Mouse (Mus musculus): Measurements from ENCODE around the gene Cntnap5c. TPM values are rescaled to one million over a fixed set of nuclear protein-coding genes. Genes with fewer than 3 reads are reported as not detected.
A peak's percentile ranks its signal among the peaks of the same experiment; 100 is the strongest.
"Not testable (repeated sequence)": the region's sequence is repeated elsewhere in the genome, so short reads cannot be mapped to it uniquely, and the experiment has no call there.

Cntnap5c gene
- total RNA-seq (2021) = 10 to 100 TPM; 17.8 to 23.5 TPM
- long read RNA-seq, partial matches to known transcripts = 0 of 1 reads
- long read RNA-seq, other reads (novel, unspliced or antisense) = 1 of 1 reads

DNA sequence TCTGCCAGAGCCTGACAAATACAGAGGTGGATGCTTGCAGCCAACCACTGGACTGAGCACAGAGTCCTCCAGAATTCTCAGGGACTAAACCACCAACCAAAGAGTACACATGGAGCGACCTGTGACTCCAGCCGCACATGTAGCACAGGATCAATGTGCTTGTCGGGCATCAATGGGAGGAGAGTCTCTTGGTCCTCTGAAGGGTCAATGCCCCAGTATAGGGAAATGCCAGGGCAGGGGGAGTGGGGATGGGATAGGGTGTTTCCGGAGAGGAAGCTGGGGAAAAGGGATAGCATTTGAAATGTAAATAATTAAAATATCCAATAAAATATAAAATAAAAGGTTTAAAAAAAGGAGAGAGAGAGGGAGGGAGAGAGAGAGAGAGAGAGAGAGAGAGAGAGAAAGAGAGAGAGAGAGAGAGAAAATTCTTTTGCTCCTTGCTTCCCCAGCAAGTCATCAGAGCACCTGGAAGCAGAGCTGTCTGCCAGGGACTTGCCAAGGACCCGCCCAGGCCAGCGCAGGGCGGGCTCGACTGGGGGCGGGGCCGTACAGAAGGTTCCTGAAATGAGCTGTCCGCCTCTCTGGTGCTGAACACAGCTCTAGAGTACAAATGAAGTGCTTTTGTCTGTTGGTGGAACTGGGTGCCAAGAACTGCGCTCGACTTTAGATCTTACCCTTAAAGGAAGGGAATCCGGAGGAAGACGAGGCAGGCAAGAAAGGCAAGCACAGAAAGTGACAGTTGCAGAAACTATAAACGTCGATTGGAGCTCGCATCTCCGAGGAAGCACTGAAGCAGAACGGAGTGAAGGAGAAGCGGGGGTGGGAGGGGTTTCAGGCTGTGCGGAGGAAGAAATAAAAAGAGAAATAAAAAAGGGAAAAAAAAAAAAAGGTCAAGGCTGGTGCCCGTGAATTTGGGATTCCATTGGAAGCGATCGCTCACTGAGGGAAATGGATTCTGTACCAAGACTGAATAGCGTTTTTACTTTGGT is at the start of gene Cntnap5c:
Gene Cntnap5c (plus strand): TSS at position 949 of the 989 bp plus-strand sequence.
- peak; percentile 36 to 62 for DNase-seq (ENCODE audit: low spot score in 2 of 2)

DNA sequence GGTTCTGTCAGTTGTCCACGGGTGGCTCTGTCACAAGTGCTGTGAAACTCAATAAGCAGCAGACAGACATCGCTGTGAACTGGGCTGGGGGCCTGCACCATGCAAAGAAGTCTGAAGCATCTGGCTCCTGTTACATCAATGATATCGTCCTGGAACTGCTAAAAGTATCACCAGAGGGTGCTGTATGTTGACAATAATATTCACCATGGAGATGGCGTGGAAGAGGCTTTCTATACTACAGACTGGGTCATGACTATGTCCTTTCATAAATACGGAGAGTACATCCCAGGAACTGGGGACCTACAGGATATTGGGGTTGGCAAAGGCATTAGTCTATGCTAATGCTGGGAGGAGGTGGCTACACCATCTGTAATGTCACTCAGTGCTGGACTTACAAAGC is 27.3 kb upstream of the Cntnap5c start, which contains the start of gene Gm21834:
Gene Gm21834 (minus strand): TSS at position 101 of the 400 bp plus-strand sequence.
- no peak for DNase-seq (ENCODE audit: low spot score in 2 of 2)

DNA sequence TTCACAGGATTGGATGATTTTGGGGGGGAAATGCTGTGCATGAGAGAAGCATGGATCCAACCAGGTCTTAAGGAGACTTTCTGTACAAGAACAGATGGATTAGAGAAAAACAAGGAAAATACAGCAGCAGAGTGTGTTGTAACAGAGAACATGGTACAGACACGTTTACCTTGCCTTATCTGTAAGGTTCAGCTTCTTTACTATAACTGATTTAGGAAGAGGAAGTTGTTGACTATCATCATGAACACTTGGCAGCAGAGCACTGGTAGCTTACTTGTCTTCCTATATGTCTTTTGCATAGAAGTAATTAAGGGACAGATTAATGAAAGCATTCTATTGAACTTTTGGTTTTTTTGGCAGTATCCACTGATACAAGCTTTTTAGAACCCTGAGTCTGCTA is 11.3 kb upstream of the Cntnap5c start:
- DNase-seq (ENCODE audit: low spot score in 2 of 2) = no peak

GRCm38 (mm10) chr17:57767306-57767705 is 2.1 kb upstream of the Cntnap5c start:
- DNase-seq (ENCODE audit: low spot score in 2 of 2) = peak in 1 of 2 experiments; percentile 16

DNA sequence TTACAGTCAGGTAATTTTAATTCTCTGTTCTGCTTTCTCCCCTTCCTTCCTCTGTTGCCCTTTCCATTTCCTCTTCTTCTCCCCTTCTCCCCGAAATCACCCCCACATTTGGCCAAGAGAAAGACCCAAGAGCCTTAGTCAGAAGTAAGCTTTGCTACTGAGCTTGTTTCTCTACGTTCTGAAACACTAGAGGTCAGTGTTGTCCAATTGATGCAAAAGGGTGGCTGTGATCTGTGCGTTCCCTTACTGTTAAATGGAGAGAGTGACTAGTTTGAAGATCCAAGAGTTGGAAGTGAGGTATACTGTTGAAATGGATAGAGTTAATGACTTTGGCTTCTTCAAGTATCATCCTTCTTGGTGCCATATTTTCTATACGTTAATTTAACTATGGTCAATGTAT is 1.5 kb downstream of the Cntnap5c start:
- peak; percentile 32 to 76 for DNase-seq (ENCODE audit: low spot score in 2 of 2)

- no peak for DNase-seq (ENCODE audit: low spot score in 2 of 2)
These were observed 18.9 kb downstream of the Cntnap5c start for GRCm38 (mm10) chr17:57788161-57788799.

DNA sequence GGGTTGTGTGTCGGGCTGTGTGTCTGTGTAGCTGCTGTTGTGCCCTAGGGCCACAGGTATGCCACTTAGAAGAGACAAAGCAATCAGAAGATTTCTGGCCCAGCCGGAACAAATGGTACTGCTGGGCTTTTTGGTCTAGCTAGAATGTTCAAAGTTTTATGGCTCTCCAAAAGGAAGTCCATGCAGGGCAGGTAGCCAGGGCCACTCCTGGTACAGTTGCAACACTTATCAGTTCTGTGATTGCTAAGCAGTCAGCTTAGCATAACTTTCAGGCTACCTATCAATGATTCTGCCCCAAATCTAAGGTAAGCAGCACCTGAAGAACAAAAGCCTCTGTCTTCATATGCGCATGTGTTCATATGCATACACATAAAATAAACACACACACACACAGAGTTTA is 26.0 kb downstream of the Cntnap5c start:
- DNase-seq (ENCODE audit: low spot score in 2 of 2) = no peak

GRCm38 (mm10) chr17:57796668-57797311 is 27.4 kb downstream of the Cntnap5c start:
- DNase-seq (ENCODE audit: low spot score in 2 of 2) = no peak

DNA sequence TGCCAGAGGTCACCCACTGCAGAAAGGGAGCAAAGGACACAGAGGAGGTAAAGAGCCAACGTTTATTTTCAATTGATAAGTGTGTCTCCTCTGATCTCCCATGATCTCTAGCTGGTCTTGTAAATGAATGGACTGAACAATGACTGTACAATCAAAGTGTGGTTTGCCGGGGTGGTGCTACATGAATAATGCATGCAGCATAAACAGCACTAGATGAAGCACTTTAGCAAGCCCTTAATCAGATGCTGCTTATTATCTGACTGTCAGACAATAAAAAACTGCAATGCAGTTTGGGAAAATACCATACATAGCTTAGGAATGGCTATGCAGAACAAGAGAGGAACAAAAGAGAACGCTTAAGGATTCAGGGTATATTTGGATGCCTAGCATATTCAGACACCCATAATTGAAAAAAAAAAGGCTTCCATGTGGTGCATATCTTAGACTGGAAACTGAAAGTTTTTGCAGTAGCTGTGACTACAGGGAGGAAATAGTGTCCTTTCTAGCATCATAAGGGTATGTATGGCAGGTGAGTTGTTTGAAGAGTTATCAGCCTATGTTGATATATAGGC is 30.1 kb downstream of the Cntnap5c start:
- DNase-seq (ENCODE audit: low spot score in 2 of 2) = peak in 1 of 2 experiments; percentile 2

DNA sequence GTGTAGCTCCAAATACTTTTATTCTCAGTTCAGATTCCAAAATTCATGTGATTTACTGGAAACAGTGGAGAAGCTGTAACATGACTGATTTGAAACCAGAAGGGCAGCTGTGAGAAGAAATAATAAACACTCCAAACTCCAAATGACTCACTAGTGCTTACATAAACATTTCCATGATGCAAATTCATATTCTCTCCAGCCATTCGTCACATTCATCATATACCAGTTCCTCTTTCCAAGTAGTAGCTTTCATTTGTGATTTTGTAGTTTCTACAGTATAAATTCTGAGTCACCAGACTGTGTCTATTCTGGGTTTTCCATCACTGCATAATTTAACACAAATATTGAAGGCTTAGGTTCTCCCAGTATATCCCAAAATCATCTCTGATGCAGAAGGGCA is 31.8 kb downstream of the Cntnap5c start:
- peak in 1 of 2 experiments; percentile 2 for DNase-seq (ENCODE audit: low spot score in 2 of 2)

DNA sequence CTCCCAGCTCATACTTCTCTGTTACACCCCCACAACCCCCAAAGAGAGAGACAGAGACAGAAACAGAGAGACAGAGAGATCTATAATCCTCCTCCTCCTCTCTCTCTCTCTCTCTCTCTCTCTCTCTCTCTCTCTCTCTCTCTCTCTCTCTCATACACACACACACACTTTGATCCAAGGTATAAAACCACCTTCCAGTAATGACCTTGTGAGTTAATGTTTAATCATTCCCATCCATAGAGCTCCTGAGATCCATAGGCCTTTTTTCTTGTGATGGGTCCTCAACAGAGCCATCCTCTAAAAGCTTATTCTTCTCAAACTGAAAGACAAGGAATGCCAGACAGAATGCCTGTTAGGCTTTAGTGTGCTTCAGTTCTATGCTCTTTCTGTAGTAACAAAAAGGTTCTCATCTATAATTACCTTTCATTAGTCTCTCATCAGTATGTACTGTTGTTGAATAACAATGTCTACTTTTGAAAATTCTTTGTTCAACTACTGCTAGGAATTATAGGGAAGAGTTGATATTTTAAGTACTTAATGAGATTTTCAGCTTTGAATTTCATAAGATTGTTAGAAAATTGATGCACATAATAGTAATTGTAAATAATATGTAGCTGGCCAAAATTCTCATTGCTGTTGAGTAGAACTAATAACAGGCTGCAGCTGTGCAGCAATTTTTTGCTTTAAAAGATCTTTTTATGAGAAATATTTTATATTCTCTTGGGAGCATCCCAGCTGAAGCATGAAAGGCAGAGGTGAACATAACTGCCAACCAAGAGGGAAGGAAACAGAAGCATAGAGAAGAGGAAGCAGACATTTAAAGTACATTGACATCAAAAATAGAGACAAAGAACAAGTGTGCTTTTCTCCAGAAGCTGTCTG is 68.0 kb downstream of the Cntnap5c start:
- DNase-seq (ENCODE audit: low spot score in 2 of 2) = no peak

DNA sequence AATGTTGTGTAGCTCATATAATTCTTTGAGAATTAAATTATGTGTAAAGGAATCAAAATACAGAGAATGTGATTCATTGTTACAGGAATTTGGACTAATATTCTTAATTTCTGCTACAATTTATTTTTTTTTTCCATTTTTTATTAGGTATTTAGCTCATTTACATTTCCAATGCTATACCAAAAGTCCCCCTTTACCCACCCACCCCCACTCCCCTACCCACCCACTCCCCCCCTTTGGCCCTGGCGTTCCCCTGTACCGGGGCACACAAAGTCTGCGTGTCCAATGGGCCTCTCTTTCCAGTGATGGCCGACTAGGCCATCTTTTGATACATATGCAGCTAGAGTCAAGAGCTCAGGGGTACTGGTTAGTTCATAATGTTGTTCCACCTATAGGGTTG is 86.4 kb downstream of the Cntnap5c start:
- not testable (repeated sequence) for DNase-seq (ENCODE audit: low spot score in 2 of 2)

- no peak for DNase-seq (ENCODE audit: low spot score in 2 of 2)
These were observed 96.6 kb downstream of the Cntnap5c start for GRCm38 (mm10) chr17:57865996-57866395.

DNA sequence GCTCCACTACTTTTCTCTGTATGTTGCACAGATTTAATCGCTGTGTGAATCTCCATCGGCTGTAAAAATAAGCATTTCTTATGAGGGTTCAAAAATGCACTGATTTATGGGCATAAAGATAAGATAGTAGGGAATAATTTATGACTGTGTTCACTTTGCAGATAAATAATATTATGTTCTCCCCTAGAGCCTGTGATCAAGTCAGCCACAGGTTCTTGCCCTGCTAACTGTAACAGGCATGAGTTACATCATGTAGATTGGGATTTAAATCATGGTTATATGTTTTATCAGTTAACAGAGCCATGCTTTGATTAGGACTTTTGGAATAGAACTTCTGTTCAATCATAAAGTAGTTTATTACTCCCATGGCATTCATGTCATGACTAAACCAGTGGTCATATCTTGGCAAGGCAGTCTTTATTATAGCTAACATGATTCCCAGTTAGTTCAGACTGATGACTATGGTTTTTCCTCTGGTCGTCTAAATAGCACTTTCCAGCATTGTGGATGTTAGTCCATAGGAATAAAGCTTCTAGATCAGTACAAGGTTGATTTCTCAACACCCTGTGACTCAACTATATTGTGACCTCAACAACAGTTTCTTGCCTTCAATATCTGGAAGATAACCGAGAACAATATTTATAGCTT is 118.5 kb downstream of the Cntnap5c start:
- DNase-seq (ENCODE audit: low spot score in 2 of 2) = no peak

GRCm38 (mm10) chr17:57911770-57912293 is 142.5 kb downstream of the Cntnap5c start:
- DNase-seq (ENCODE audit: low spot score in 2 of 2) = no peak

DNA sequence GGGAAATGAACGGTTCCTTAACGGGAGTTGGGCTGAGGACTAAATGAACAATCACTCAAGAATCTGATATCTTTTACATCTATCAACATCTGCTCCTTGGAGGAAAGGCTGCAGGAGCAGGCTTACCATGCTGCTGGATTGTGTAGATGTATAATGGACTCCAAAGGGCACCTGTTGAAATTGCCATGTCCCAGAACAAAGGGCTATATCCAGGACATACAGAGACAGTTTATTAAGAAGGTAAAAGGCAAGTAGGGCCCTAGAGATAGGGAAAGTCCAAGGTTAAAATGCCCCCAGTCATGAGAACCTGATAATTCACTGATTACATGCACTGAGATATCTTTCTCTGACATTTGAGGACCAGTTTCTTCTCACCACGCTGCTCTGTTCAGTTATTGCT is 214.9 kb downstream of the Cntnap5c start:
- DNase-seq (ENCODE audit: low spot score in 2 of 2) = no peak

- DNase-seq (ENCODE audit: low spot score in 2 of 2) = peak in 1 of 2 experiments; percentile 18
These were observed 219.1 kb downstream of the Cntnap5c start for GRCm38 (mm10) chr17:57988420-57988819.

DNA sequence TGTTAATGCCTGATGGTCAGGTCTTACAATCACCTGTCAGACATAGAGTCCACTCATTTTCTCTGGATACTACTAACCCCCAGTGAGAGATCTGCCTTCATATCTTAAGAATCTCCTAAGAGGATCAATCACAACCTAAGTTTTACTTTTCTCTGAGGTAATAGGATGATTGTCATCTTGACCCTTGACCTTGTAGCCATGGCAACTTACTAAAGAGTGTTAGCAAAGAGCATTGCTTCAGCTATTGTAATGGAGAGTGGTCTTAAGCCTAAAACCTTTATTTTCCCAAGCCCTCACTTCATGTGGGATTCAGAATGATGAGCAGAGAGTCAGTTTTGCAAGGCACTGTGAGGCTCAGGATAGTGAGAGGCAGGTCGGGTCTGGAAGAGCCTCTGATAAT is 227.1 kb downstream of the Cntnap5c start:
- DNase-seq (ENCODE audit: low spot score in 2 of 2) = no peak

GRCm38 (mm10) chr17:57999080-57999479 is 229.7 kb downstream of the Cntnap5c start:
- DNase-seq (ENCODE audit: low spot score in 2 of 2) = no peak
